Mouse (Mus musculus): ENCODE measurements around the gene 2310030G06Rik.

2310030G06Rik gene

GRCm38 (mm10) chr9:50704907-50705306, 41.4 kb downstream of the 2310030G06Rik start:
- no peak for DNase-seq (ENCODE audit: low read depth, low spot score)

DNA sequence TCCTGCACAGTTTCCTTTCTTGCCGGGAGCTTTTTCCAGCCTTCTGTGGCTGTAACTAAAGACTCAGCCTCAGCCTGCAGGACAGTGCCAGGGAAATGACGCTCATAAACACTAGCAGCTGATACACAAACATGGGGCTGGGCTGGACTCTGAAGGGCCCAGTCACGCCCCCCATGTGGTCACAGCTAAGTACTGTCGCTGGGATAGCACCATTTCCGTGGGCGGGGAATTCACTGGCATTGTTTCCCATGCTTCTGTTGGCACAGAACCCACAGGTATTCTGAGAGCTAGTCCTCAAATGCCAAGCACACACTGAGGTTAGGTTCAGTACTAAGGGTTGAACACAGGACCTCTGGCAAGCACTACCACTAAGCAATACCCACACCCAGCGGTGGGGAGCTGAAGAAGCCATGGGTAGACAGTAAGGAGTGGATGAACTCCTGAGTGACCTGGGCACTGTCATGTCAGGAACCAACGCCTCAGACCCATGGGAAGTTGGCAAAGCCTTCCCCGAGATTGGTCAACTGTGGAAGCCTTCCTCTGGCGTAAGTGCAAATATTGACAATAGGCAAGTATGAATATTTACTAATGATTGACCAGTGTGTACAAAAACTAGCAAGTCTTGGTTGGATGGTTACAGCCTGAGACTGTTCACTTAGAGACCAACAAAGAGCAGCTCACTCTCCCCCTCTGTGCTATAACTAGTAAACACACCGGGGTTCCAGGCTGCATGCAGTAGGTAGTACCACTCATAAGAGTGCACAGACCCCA, 45.2 kb downstream of the 2310030G06Rik start:
- DNase-seq (ENCODE audit: low read depth, low spot score): no peak

GRCm38 (mm10) chr9:50698418-50699409, 47.6 kb downstream of the 2310030G06Rik start:
- DNase-seq (ENCODE audit: low read depth, low spot score): peak; percentile 10

DNA sequence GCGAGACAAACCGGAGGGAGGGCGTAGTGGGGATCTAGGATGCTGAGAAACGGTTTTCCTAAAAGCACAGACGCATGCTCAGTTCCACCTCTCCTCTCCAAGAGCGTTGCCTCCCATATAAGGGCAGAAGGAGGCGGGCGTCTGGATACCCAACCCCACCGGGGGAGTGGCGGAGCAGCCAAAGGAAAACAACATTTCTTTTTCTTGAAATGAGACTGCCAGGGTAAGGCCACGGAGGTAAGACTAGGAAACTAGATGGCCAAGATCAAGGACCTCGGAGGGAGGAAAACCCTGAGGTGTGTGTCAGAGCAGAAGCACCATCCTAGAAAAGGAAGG, 48.7 kb downstream of the 2310030G06Rik start:
- peak; percentile 89 for DNase-seq (ENCODE audit: low read depth, low spot score)

DNA sequence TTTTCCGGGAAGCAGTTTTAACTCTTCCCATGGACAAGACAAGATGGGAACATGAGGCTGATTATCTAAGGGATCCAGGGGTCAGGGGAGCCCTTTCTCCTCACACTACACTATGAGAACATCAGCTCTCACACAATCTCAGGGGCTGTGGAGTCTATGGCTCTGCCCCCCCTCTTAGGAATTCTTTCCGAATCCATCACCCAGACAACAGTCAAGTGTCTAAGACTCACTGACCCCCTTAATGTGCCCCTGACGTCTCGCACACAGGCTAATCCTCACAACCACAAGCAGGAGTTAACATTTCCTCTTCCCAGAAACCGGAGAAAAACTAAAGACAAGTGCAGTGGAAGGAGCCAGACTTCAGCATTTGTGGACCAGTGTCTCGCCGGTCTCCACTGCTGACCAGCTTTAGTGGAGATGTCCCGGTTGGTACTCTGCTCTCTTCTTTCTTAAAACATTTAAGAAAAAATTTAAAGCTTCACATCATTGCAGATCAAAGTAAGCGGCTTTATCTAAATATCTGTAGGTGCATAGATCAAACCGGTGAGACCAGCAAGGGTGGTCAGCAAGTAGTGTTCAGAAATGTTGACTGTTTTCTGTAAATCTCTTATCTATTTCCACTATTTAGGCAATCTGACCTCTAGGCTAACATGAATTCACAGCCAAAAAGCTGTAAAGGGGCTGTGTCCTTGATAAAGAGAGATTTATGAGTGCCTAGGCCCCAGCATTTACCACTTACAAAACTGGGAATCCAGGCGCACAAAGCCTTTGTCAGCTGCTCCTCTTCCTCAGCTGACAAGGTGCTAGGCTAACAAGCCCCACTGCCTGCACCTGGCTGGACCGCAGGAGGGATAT, 49.3 kb downstream of the 2310030G06Rik start:
- DNase-seq (ENCODE audit: low read depth, low spot score): no peak

DNA sequence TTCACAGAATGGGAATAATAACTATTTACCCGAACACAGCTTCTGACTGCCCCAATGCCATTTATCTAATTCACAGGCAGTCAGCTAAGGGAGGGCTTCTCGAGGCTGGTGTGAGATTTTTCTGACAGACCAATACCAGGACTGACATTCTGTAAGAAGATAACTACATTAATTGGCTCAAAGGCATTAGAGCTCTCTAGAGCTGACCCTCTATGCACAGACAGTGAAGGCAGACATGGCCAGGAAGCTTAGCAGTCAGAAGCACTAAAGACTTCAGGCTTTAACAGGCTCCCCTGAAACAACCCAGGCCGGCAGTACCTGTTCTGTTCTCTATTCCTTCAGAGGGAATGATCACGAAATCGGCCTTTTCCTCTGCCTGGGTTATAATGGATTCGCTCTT, 51.2 kb downstream of the 2310030G06Rik start:
- DNase-seq (ENCODE audit: low read depth, low spot score): no peak

- peak; percentile 81 for DNase-seq (ENCODE audit: low read depth, low spot score)
These were observed 52.7 kb downstream of the 2310030G06Rik start for GRCm38 (mm10) chr9:50693631-50694030.

- DNase-seq (ENCODE audit: low read depth, low spot score): peak; percentile 23
These were observed 53.4 kb downstream of the 2310030G06Rik start for GRCm38 (mm10) chr9:50692626-50693580.
